Mouse (Mus musculus) forebrain, embryonic 14.5 days (tissue): ENCODE measurements around the gene Zdhhc1. TPM values are rescaled to one million over a fixed set of nuclear protein-coding genes. Genes with fewer than 3 reads are reported as not detected.

Source experiments
- ATAC-seq: fragments of 200-750 bp; cut with Nextera tagmentation; 2 replicates; pipeline ENCODE4 v1.8.0; 2017; ENCODE audit warnings: mild to moderate bottlenecking, moderate library complexity
- DNase-seq: peaks from one replicate; pipeline ENCODE4 v3.0.0-alpha.2; 2015; ENCODE audit warnings: low spot score
- H3K27ac ChIP-seq: fragments of 300-500 bp; sonication (generic); 2 replicates; pipeline ENCODE4 v1.5.1; 2014; ENCODE audit warnings: low read depth, mild to moderate bottlenecking, control low read depth, low read length, moderate library complexity
- H3K27me3 ChIP-seq: fragments of 300-500 bp; sonication (generic); replicated peaks from 2 replicates; pipeline ENCODE4 v1.6.1; 2014; ENCODE audit warnings: low read length, control low read depth, mixed read lengths; ENCODE audit not compliant: control insufficient read depth, insufficient read depth
- H3K36me3 ChIP-seq: fragments of 300-500 bp; sonication (generic); 2 replicates; pipeline ENCODE4 v1.6.1; 2014; ENCODE audit warnings: low read length, control low read depth; ENCODE audit not compliant: control insufficient read depth, insufficient read depth
- H3K4me1 ChIP-seq: fragments of 300-500 bp; sonication (generic); 2 replicates; pipeline ENCODE4 v1.6.1; 2014; ENCODE audit warnings: antibody characterized with exemption, low read length, control low read depth; ENCODE audit not compliant: control insufficient read depth, insufficient read depth
- H3K4me2 ChIP-seq: fragments of 300-500 bp; sonication (generic); 2 replicates; pipeline ENCODE4 v1.6.1; 2014; ENCODE audit warnings: mild to moderate bottlenecking, control low read depth, low read length
- H3K4me3 ChIP-seq: fragments of 300-500 bp; sonication (generic); 2 replicates; pipeline ENCODE4 v1.5.1; 2014; ENCODE audit warnings: low read depth, low read length, control low read depth
- H3K9ac ChIP-seq: fragments of 300-500 bp; sonication (generic); 2 replicates; pipeline ENCODE4 v1.6.1; 2014; ENCODE audit warnings: mild to moderate bottlenecking, low read length, control low read depth, moderate library complexity
- H3K9me3 ChIP-seq: fragments of 300-500 bp; sonication (generic); replicated peaks from 2 replicates; pipeline ENCODE4 v1.6.1; 2016; ENCODE audit warnings: low read length, control low read depth, mixed read lengths; ENCODE audit not compliant: control insufficient read depth
- WGBS: fragments of 180-500 bp; shearing (Covaris S2); extraction: QIAGEN DNeasy Blood & Tissue Kit; methylation state at CpG from one replicate; pipeline ENCODE4 v1.1.7; 2014; 5-methylcytosine and 5-hydroxymethylcytosine counted together
- polyA plus RNA-seq: library from polyadenylated mRNA; unstranded; fragments of >200 nt; fragmentation: Nextera tagmentation; extraction: Ambion mirVana; gene quantifications from 2 replicates; pipeline ENCODE4 v1.2.1, GENCODE M21; 2014

The Zdhhc1 gene
- polyA plus RNA-seq, 1 experiment from 2014 or later = 15.5 TPM

DNA sequence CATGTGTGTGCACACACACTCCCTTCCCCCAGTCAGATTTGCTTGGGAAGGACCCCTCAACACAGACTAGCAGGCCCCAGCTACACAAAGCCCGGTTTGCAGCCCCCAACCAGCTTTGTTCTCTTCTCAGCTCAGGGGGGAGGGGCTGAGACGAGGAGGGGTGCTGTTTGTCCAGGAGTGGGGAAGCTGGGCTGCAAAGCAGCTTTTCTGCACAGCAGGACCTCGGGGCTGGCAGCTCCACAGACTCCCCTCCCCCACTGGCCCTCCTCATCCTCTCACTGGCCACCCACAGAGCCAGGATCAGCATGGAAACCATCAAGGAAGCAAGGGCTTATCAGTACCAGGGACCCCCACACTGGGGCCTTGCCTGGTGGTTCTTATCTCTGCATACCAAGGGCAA lies 24.4 kb upstream of the Zdhhc1 start:
- H3K27ac ChIP-seq = peak overlapping the region; percentile 21; the same call in 1 of the 2 replicates
- no peak for ATAC-seq
- H3K4me1 ChIP-seq = peaks cover 11% of the 10 kb centered on the region
- no peak overlapping the region for H3K4me3 ChIP-seq
- WGBS = 2% methylated on average over 3 of the region's 3 CpGs
- peaks cover 15% of the 10 kb centered on the region for H3K27me3 ChIP-seq
- no peak overlapping the region for H3K4me2 ChIP-seq
- H3K9me3 ChIP-seq = no peaks in the 10 kb centered on the region
- H3K36me3 ChIP-seq = peaks cover 28% of the 10 kb centered on the region
- no peak overlapping the region for H3K9ac ChIP-seq
- DNase-seq = peak; percentile 20

DNA sequence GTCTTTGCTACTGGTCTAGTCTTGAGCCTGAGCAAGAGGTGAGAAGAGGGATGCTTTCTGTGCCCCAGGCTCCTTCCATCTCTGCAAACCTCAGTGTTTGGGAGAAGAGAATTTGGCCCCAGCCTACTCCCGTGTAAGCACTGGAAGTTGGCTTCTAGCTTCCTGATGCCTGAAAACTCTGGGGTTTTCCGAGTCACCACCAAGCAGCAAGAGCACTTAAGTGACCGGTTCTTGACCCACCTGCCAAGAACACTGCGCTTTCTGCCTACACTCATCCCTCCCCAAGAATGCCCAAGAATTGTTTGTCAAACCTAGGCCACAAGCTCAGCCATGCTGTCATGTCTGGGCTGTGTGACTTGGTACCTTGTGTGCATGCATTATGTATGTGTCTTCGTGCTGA lies 23.8 kb upstream of the Zdhhc1 start:
- H3K4me3 ChIP-seq = no peak overlapping the region
- H3K36me3 ChIP-seq = peaks cover 28% of the 10 kb centered on the region
- 0 out of 2 replicates have a peak overlapping the region, but pooled peaks have one; percentile 21 for H3K27ac ChIP-seq
- no peaks in the 10 kb centered on the region for H3K9me3 ChIP-seq
- ATAC-seq (no peak), DNase-seq (no peak)
- no peak overlapping the region for H3K9ac ChIP-seq
- H3K27me3 ChIP-seq = peaks cover 15% of the 10 kb centered on the region
- H3K4me2 ChIP-seq = no peak overlapping the region
- H3K4me1 ChIP-seq = peaks cover 11% of the 10 kb centered on the region
- WGBS = 25% methylated on average over 5 of the region's 5 CpGs

DNA sequence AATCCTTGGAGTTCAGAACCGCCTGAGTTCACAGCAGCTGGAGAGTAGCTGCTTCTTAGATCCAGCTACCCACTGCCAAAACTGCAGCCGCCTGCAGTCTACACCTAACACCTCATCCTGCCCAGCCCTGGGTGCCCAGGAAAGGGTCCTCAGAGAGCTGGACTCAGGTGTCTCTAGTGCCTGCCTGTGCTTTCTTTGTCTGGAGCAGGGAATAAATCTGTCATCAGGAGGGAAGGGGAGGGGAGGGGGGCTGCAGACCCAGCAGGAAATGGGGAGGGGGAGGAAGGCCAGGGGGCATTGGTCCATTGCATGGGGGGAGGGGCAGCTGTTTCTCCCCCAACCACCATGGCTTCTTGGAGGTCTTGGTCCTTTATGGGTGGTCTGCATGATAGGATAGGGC lies 22.9 kb upstream of the Zdhhc1 start:
- no peak for DNase-seq
- Histone ChIP-seq H3K4me1 (peaks cover 11% of the 10 kb centered on the region), H3K9me3 (no peaks in the 10 kb centered on the region), H3K27me3 (peaks cover 15% of the 10 kb centered on the region), H3K9ac (peak overlapping the region; percentile 66; the same call in 1 of the 2 replicates), H3K36me3 (peaks cover 20% of the 10 kb centered on the region), H3K4me2 (peak overlapping the region; percentile 76; the same call in 1 of the 2 replicates), H3K27ac (no peak overlapping the region), H3K4me3 (peak overlapping the region; percentile 42)
- ATAC-seq = no peak
- WGBS = 11% methylated on average over 2 of the region's 2 CpGs

DNA sequence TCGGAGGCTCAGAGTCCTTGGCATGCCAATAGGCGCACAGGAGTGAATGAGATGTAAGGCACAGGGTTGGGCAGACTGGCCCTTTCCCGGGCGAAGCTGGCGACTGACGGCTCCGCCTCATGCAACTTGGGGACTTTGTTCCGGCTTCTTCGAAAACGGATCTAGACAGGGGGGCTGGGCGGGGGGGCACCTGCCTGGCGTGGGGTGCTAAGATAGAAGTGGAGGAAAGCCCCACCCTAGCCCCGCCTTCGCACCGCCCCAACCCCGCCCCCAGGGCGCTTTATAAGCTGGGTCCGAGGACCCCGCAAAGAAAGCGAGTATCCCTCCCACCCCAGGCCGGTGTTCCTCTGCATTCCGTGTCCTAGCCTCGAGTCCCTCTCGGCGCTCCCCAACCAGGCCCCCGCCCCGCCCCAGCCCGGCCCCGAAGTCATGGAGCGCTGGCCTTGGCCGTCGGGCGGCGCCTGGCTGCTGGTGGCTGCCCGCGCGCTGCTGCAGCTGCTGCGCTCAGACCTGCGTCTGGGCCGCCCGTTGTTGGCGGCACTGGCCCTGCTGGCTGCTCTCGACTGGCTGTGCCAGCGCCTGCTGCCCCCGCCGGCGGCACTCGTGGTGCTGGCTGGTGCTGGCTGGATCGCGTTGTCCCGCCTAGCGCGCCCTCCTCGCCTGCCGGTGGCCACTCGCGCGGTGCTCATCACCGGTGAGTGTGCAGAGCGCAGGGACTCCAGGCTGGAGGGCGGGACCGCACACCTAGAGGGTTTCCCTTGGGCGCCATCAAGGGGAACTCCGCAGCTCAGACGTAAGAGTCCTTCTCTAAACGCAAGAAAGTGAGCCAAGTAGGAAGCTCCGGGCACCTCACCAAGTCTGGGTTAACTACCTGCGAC lies 22.0 kb upstream of the Zdhhc1 start, which contains the start of gene Hsd11b2:
Hsd11b2 (plus strand) TSS at position 320 of the 878 bp plus-strand sequence.
- Histone ChIP-seq H3K27ac (no peak within 1 kb of the TSS), H3K4me2 (peak within 1 kb of the TSS; percentile 76), H3K4me3 (peak within 1 kb of the TSS; percentile 42), H3K27me3 (peaks cover 15% of the 10 kb centered on the region), H3K36me3 (peaks cover 12% of the 10 kb centered on the region), H3K9me3 (no peaks in the 10 kb centered on the region), H3K4me1 (peaks cover 11% of the 10 kb centered on the region), H3K9ac (peak within 1 kb of the TSS; percentile 66)
- peak; percentile 65 for DNase-seq
- WGBS = under 1% methylated on average over 64 of the region's 68 CpGs
- peak; percentile 80 for ATAC-seq

DNA sequence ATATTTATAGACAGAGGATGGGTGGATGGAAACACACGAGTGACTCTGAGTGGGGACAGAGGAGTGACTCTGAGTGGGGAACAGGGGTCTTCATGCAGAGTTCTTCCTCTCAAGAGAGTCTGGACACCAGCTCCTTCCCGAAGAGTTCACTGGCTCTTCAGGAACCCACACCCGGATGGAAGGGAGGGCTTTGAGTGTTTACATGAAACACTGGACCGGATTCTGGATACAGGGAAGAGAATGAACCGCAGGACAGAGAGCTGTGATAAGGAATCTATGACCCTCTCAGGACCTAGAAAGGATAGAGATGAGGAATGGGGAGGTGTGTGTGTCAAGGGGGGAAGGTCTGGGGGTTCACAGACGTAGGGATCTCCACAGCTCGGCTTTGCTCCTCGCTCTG lies 20.6 kb upstream of the Zdhhc1 start:
- whole genome bisulfite sequencing = 52% methylated on average over 8 of the region's 8 CpGs
- Histone ChIP-seq H3K4me3 (no peak overlapping the region), H3K4me2 (no peak overlapping the region), H3K9me3 (no peaks in the 10 kb centered on the region), H3K9ac (no peak overlapping the region), H3K36me3 (0 out of 2 replicates have a peak, but pooled peaks cover 5% of the 10 kb centered on the region), H3K27me3 (peaks cover 15% of the 10 kb centered on the region), H3K4me1 (peaks cover 11% of the 10 kb centered on the region), H3K27ac (no peak overlapping the region)
- DNase-seq = no peak
- no peak for ATAC-seq

DNA sequence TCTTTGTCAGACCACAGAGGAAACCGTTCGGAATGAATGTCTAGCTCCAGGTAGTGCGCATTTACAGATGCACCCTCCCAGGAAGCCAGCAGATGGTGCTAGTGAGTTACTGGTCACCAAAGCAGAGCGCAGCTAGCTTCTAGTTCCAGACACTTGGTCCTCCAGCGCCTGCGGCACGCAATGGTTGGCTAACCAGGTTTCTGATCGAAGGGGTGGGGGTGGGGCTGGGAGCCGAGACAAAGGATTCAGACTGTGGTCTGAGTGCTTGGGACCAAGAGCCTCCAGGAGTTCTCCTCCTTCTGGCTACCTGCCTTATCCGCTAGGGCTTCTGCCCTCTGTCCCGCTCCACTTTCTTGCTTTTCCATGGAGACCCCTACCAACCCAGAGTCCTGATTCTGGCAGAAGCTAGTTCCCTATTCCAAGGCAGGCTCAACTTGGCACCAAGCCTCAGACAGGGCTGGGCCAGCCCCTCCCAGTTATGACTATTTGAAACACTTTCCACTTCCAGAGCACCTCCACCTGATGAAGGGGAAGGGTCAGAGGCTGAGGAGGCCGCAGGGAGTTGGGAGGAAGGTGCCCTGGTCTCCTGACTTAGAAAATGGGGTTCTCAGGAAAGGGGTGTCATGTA lies 19.4 kb upstream of the Zdhhc1 start:
- Histone ChIP-seq H3K4me3 (no peak overlapping the region), H3K36me3 (no peaks in the 10 kb centered on the region), H3K9ac (peak overlapping the region; percentile 43; the same call in 1 of the 2 replicates), H3K27me3 (peaks cover 15% of the 10 kb centered on the region), H3K4me2 (peak overlapping the region; percentile 39), H3K27ac (no peak overlapping the region), H3K4me1 (peaks cover 10% of the 10 kb centered on the region), H3K9me3 (no peaks in the 10 kb centered on the region)
- peak; percentile 54 for ATAC-seq
- DNase-seq = peak; percentile 85
- WGBS = 13% methylated on average over 12 of the region's 12 CpGs

DNA sequence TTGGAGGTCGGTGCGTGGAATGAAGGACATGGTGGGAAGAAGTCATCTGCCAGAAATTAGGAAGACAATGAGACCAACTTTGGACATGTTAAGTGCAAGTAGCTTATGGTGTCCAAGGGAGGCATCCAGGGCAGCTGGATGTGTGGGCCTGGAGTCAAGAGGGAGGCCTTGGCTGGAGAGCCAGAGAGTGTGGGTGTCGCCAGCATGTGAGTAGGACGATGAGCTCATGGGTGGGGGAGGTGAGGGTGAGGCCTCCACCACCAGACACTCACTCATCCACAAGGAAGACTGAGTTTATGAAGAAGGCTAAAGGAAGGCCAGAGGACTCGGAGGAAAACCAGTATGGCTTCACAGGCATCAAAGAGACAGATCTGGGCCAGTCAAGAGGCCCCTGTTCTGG lies 18.0 kb upstream of the Zdhhc1 start:
- H3K27me3 ChIP-seq = peaks cover 15% of the 10 kb centered on the region
- no peak overlapping the region for H3K9ac ChIP-seq
- no peak overlapping the region for H3K4me3 ChIP-seq
- peaks cover 6% of the 10 kb centered on the region; the same call in 1 of the 2 replicates for H3K4me1 ChIP-seq
- ATAC-seq (no peak), DNase-seq (no peak)
- no peak overlapping the region for H3K4me2 ChIP-seq
- WGBS = 81% methylated on average over 5 of the region's 5 CpGs
- H3K36me3 ChIP-seq = no peaks in the 10 kb centered on the region
- no peak overlapping the region for H3K27ac ChIP-seq
- no peaks in the 10 kb centered on the region for H3K9me3 ChIP-seq

DNA sequence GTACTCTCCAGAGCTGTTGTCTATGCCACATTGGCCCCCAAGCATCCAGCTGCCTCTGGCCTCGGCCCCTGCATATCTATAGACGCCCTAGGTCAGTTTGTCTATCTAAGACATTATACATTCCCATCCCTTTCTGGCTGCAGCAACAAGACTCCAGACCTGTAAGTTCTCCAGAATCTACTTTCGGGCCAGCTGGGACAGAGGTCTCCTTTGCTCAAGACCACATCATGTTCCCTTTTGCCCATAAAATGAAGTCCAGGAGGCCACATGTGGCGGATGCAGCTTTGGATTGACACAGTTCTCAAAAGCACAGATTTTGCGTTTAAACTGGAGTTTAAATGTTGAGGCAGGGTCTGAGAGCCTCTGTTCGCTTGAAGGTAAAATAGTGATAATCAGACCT lies 17.5 kb upstream of the Zdhhc1 start:
- H3K4me2 ChIP-seq = no peak overlapping the region
- no peaks in the 10 kb centered on the region for H3K9me3 ChIP-seq
- H3K36me3 ChIP-seq = no peaks in the 10 kb centered on the region
- DNase-seq (no peak), ATAC-seq (no peak)
- WGBS = 88% methylated on average over 6 of the region's 6 CpGs
- H3K4me3 ChIP-seq = no peak overlapping the region
- H3K4me1 ChIP-seq = peaks cover 6% of the 10 kb centered on the region; the same call in 1 of the 2 replicates
- H3K27ac ChIP-seq = no peak overlapping the region
- peaks cover 15% of the 10 kb centered on the region for H3K27me3 ChIP-seq
- H3K9ac ChIP-seq = no peak overlapping the region
